Mouse (Mus musculus) thymus, adult 2 months (tissue): ENCODE data around the gene Abca6. TPM values are rescaled to one million over a fixed set of nuclear protein-coding genes. Genes with fewer than 3 reads are reported as not detected.

Experiments
- DNase-seq: peaks from one replicate; pipeline ENCODE4 v3.0.0; 2021
- H3K27ac ChIP-seq: fragments of 200-500 bp; 2 replicates; pipeline ENCODE4 v1.5.1; 2012; ENCODE audit warnings: low read length, control low read depth; ENCODE audit not compliant: control insufficient read depth, insufficient read depth
- H3K27me3 ChIP-seq: fragments of 200-500 bp; 2 replicates; pipeline ENCODE4 v1.6.1; 2012; ENCODE audit warnings: mild to moderate bottlenecking, low read length, moderate library complexity, mixed read lengths; ENCODE audit not compliant: control insufficient read depth, insufficient read depth
- H3K36me3 ChIP-seq: fragments of 200-500 bp; 2 replicates; pipeline ENCODE4 v1.6.1; 2012; ENCODE audit warnings: mild to moderate bottlenecking, low read length, moderate library complexity; ENCODE audit not compliant: control insufficient read depth, insufficient read depth
- H3K4me1 ChIP-seq: fragments of 200-500 bp; replicated peaks from 2 replicates; pipeline ENCODE4 v1.6.1; 2012; ENCODE audit warnings: low read length; ENCODE audit not compliant: control insufficient read depth, insufficient read depth
- H3K4me3 ChIP-seq: fragments of 200-500 bp; 2 replicates; pipeline ENCODE4 v1.5.1; 2012; ENCODE audit warnings: mild to moderate bottlenecking, low read length, control low read depth, moderate library complexity; ENCODE audit not compliant: control insufficient read depth, insufficient read depth
- CTCF ChIP-seq: fragments of 200-500 bp; IDR thresholded peaks from 2 replicates; pipeline ENCODE4 v1.5.1; 2012; ENCODE audit warnings: mild to moderate bottlenecking, control low read depth, low read length, moderate library complexity, borderline replicate concordance; ENCODE audit not compliant: control insufficient read depth, poor library complexity, insufficient read depth; ENCODE audit errors: extremely low read depth
- POLR2A ChIP-seq: fragments of 200-500 bp; IDR thresholded peaks from 2 replicates; pipeline ENCODE4 v1.6.1; 2012; ENCODE audit warnings: mild to moderate bottlenecking, low read length, control low read depth, moderate library complexity; ENCODE audit not compliant: control insufficient read depth, poor library complexity, insufficient read depth; ENCODE audit errors: extremely low read depth
- WGBS: fragments of 180-500 bp; shearing (Covaris S2); methylation state at CpG from one replicate; pipeline ENCODE4 v1.1.7; 2018; 5-methylcytosine and 5-hydroxymethylcytosine counted together
- polyA plus RNA-seq: library from polyadenylated mRNA; depleted of rRNA; stranded (reverse); fragments of >200 nt; gene quantifications from 2 replicates; pipeline ENCODE4 v1.2.3, GENCODE M21; 2012

Abca6 gene
- polyA plus RNA-seq, 1 experiment, result 0.24 TPM

DNA sequence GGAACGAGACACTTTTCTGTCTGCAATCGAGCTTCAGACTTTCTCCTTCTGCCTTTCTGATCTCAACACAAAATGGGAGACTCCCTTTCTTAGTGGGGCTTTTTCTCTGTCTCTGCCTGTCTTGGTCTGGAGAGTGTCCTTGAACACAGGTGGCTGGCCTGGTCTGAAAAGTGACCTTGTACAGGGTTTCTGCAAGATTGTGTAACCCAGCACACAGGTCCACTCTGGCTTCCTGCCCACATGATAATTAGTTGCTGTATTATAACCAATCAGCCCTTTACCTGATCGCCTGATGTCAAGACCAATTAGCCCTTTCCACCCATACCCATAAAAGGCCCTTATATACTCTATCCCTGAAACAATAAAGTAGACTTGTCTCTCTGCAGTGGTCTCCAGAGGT, 52.7 kb downstream of the Abca6 start:
- 94% methylated on average over 3 of the region's 3 CpGs for WGBS
- TF ChIP-seq CTCF (no peak), POLR2A (no peak)
- H3K4me1 ChIP-seq, result no peaks in the 10 kb centered on the region
- no peaks in the 10 kb centered on the region for H3K36me3 ChIP-seq
- no peaks in the 10 kb centered on the region for H3K27me3 ChIP-seq
- no peak overlapping the region for H3K27ac ChIP-seq
- no peak overlapping the region for H3K4me3 ChIP-seq
- no peak for DNase-seq

DNA sequence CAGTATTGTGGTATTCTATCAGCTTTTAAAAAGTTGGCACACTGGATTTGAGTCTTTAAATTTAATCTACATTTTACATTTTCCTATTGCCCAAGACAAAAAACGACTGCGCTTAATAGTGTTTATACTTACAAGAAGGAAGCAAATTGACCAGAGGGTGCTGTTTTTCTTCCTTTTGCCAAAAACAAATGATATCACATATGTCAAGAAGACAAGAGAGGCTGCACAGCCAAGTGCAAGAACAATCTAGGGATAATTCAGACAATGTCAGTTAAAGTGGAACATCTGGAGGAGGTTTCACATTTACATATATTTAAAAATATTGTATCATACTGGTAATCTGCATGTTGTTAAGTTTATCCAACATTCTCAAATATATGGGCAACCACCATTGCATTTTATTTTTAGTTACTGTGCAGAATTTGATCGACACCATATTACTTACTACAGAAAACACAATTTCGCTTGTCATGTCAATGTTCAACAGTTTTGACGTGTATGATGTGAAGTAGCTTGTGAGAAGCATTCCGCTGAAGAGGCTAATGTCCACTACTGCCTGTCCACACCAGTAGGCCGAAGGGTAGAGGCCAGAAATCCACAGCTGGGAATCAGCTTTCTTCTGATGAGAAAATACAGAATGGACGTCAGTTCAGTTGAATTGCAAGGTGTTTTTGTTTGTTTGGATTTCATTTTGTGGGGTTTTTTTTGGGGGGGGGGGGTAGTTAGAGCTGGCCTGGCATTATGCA, 54.8 kb downstream of the Abca6 start:
- H3K36me3 ChIP-seq, result no peaks in the 10 kb centered on the region
- 93% methylated on average over 8 of the region's 8 CpGs for WGBS
- H3K27me3 ChIP-seq, result no peaks in the 10 kb centered on the region
- TF ChIP-seq CTCF (no peak), POLR2A (no peak)
- no peaks in the 10 kb centered on the region for H3K4me1 ChIP-seq
- no peak overlapping the region for H3K27ac ChIP-seq
- H3K4me3 ChIP-seq, result no peak overlapping the region
- no peak for DNase-seq

DNA sequence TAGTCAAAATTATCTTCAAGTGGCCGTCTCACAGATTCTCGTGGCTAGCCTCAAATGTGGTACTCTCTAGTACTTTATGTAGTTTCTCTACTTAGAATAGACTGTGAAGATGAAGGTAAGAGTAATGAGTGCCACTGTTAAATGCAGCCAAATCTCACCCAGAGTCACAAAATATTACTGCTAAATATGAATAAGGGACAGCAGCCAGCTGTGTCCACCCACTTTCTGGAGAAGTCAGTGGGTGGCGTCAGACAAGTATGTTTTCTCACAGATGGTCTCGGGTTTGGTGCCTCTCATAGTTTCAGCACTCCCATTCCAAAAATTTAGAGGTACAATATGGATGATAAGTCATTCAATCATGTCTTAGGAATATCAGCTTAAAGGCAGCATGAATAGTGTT, 56.3 kb downstream of the Abca6 start:
- no peaks in the 10 kb centered on the region for H3K4me1 ChIP-seq
- H3K27me3 ChIP-seq, result no peaks in the 10 kb centered on the region
- no peak overlapping the region for H3K27ac ChIP-seq
- H3K36me3 ChIP-seq, result no peaks in the 10 kb centered on the region
- no peak overlapping the region for H3K4me3 ChIP-seq
- no peak for DNase-seq
- TF ChIP-seq CTCF (no peak), POLR2A (no peak)
- WGBS, result 98% methylated on average over 4 of the region's 4 CpGs

DNA sequence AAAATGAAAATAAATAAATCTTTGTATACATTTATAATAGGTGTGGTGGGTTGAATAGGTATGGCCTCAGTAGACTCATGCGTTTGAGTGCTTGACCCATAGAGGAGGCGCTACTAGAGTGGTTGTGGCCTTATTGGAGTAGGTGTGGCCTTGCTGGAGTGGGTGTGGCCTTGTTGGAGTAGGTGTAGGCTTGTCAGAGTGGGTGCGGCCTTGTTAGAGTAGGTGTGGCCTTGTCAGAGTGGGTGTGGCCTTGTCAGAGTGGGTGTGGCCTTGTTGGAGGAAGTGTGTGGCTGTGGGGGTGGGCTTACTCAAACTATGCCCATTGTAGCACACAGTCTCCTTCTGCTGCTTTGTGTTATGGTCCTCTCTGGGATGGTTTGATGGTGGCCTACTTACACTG, 80.4 kb downstream of the Abca6 start:
- no peak for DNase-seq
- Histone ChIP-seq H3K4me3 (no peak overlapping the region), H3K27ac (no peak overlapping the region), H3K4me1 (no peaks in the 10 kb centered on the region), H3K27me3 (no peaks in the 10 kb centered on the region), H3K36me3 (no peaks in the 10 kb centered on the region)
- 97% methylated on average over 3 of the region's 3 CpGs for WGBS
- TF ChIP-seq CTCF, result no peak
- no peak for TF ChIP-seq POLR2A

DNA sequence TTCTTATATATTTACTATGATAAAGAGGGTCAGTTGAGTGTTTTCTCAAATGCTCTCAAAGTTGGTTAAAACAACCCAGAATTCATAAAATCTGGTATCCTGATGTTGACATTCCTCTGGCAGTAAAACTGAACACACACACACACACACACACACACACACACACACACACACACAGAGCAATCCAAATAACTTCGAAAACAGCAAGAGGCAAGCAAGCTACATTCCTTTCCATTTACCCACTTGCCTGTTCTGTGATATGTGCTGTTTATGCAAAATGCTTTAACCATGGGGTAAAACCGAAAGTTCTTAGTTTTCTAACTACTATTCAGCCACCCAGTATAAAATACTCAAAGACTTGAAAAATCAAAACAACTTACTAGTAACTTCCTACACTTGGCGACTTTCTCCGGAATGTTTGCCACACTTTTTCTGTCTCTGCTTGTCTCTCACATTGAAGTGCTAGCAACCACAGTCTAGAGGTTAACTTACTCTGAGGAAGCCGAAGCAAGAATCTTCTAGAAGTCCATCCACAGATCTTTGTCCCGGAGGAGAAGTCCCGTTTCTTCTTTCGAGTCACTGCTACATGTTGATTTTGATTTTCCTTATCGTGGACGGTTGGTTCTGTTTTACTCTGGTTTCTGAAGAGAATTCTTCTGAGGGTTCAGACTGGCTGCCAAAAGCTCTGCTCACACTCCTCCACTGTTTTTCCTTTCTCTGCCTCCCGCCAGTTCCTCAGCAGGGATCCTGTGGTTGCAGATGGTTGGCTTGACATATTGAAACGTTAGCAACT, 83.9 kb downstream of the Abca6 start, which contains the start of gene Abca9:
Gene Abca9 (minus strand): TSS at position 738 of the 793 bp plus-strand sequence.
- H3K27me3 ChIP-seq, result no peaks in the 10 kb centered on the region
- no peaks in the 10 kb centered on the region for H3K36me3 ChIP-seq
- no peak for DNase-seq
- no peaks in the 10 kb centered on the region for H3K4me1 ChIP-seq
- H3K4me3 ChIP-seq, result no peak within 1 kb of the TSS
- H3K27ac ChIP-seq, result no peak within 1 kb of the TSS
- TF ChIP-seq POLR2A, result no peak
- TF ChIP-seq CTCF, result no peak
- 76% methylated on average over 12 of the region's 12 CpGs for WGBS

DNA sequence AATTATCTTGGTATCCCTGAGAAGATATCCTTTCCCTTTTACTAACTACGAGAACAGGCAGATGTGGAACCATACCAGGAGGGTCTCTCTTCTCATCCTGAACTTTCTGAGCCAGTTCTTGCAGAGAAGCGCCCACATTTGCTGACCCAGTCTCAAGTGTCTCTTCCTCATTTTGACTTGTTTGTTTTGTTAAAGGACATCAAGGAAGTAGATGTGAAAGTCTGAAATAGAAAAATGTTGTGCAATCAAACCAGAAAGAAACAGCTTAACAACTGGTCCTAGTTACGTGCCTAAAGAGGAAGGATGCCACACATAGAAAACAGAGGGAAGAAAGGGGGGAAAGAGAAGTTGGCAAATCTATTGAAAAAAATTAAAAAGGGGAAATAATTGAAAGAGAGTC, 85.8 kb downstream of the Abca6 start:
- Histone ChIP-seq H3K4me3 (no peak overlapping the region), H3K27ac (no peak overlapping the region), H3K27me3 (no peaks in the 10 kb centered on the region), H3K36me3 (no peaks in the 10 kb centered on the region), H3K4me1 (no peaks in the 10 kb centered on the region)
- WGBS, result 27% methylated on average over 3 of the region's 3 CpGs
- no peak for DNase-seq
- TF ChIP-seq POLR2A (no peak), CTCF (no peak)
